Comparison of ENCODE assay signal across 10 mouse cellular contexts in the genomic region with DNA sequence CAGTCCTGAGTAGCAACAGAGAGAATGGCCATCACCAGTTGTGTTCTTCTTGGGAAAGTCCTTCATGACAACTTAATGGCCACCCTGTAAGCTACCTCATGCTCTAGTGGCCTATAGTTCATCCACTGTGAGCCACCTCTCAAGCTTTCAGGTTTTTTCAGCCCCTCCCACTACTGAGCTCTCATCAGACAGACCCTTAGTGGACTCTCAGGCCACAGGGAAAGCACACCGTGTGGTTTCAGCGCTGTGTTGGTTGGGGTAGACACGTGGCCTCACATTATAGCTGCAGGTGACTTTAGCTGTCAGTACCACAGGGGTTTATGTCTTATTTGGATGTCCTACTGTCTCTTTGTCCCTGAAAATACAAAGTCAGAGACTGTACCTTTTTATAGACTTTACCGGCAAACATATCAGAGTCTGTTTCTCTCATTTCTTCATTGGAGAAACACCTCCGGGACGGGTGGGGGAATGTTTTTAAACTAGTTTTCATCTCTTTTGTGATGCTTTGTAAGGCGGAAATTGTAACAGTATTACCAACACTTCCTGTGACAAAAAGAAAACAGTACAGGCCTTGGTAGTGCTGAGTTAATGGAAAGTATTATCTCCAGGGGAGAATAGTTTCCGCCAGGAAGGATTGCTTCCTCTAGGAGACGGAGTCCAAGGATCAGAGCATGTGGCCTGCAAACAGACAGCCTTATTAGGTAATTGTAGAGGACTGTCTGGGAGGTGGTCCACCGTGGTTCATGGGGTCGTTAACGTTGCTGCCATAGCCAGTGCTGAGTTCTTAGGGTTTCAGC. TPM values are rescaled to one million over a fixed set of nuclear protein-coding genes. Genes with fewer than 3 reads are reported as not detected.
A peak's percentile ranks its signal among the peaks of the same experiment; 100 is the strongest.
DNase-seq lines count a peak whose midpoint lies in the region; ATAC-seq and TF ChIP-seq lines count a peak whose summit lies in the region.
"Had no signal": no experiment of that assay in that cellular context is flagged by ENCODE, and none has a peak within 500 bp of the region (broad histone marks: within the 10 kb centered on the region; RNA-seq: fewer than 3 reads in every experiment).

No protein-coding gene starts in this region.

- H3K79me2 ChIP-seq in liver, adult 2 months (ENCODE audit: control insufficient read depth, insufficient read depth, low read length), result peaks cover 14% of the 10 kb centered on the region; the same call in 1 of the 2 replicates

- TF ChIP-seq CTCF in liver, adult 2 months (IDR thresholded peaks at IDR 0.05; ENCODE audit: low read depth, low read length), result no peak

- no peak overlapping the region for H3K4me3 ChIP-seq in liver, adult 2 months (ENCODE audit: insufficient read depth, low read depth, low read length)
- no peak overlapping the region for H3K4me3 ChIP-seq in heart, embryonic 10.5 days
- H3K4me3 ChIP-seq in liver, embryonic 12.5 days, result no peak overlapping the region
- H3K4me3 ChIP-seq: liver, embryonic 13.5 days; myocyte had no signal

- H3K27ac ChIP-seq in liver, adult 2 months (replicated peaks; ENCODE audit: insufficient read depth, low read depth, low read length), result peak overlapping the region; percentile 81
- H3K27ac ChIP-seq in heart, embryonic 10.5 days, result peak overlapping the region; percentile 50
- 0 out of 2 replicates have a peak overlapping the region, but pooled peaks have one; percentile 28 for H3K27ac ChIP-seq in liver, embryonic 12.5 days
- H3K27ac ChIP-seq: liver, embryonic 13.5 days had no signal

- H3K4me2 ChIP-seq in liver, embryonic 12.5 days, result no peak overlapping the region
- H3K4me2 ChIP-seq: liver, embryonic 13.5 days had no signal

- no peaks in the 10 kb centered on the region for H3K9me3 ChIP-seq in heart, embryonic 10.5 days
- H3K9me3 ChIP-seq in liver, embryonic 12.5 days (replicated peaks), result no peaks in the 10 kb centered on the region
- H3K9me3 ChIP-seq: liver, embryonic 13.5 days had no signal

- peaks cover 22% of the 10 kb centered on the region for H3K4me1 ChIP-seq in liver, adult 2 months (ENCODE audit: control insufficient read depth, insufficient read depth, low read length)
- H3K4me1 ChIP-seq in heart, embryonic 10.5 days, result peaks cover 41% of the 10 kb centered on the region
- H3K4me1 ChIP-seq in liver, embryonic 12.5 days, result peaks cover 36% of the 10 kb centered on the region

- no peak for TF ChIP-seq POLR2A in liver, adult 2 months (IDR thresholded peaks at IDR 0.05; ENCODE audit: extremely low read depth, insufficient read depth, low read length)

- no peaks in the 10 kb centered on the region for H3K27me3 ChIP-seq in liver, adult 2 months (ENCODE audit: control insufficient read depth, insufficient read depth, low read length)
- no peaks in the 10 kb centered on the region for H3K27me3 ChIP-seq in heart, embryonic 10.5 days (ENCODE audit: insufficient read depth, poor library complexity, severe bottlenecking)
- no peaks in the 10 kb centered on the region for H3K27me3 ChIP-seq in liver, embryonic 12.5 days (replicated peaks)
- H3K27me3 ChIP-seq: liver, embryonic 13.5 days had no signal

- no peak for DNase-seq in liver, adult 2 months (ENCODE audit: extremely low read depth, low read depth, low spot score)
- DNase-seq in liver, result no peak
- peak; percentile 61 for DNase-seq in T-cell, adult 2 months (ENCODE audit: low spot score)
- no peak for DNase-seq in heart, embryonic 10.5 days (ENCODE audit: low spot score)
- no peak for DNase-seq in frontal cortex, adult 2 months (ENCODE audit: extremely low spot score in 1 of 2, low spot score in 1 of 2)
- no peak for DNase-seq in layer of hippocampus, postnatal 10 days (ENCODE audit: low spot score in 2 of 2)
- DNase-seq: liver, embryonic 13.5 days; thymus, postnatal 4 days had no signal

- H3K36me3 ChIP-seq in liver, adult 2 months (ENCODE audit: control insufficient read depth, insufficient read depth, low read length), result no peaks in the 10 kb centered on the region
- H3K36me3 ChIP-seq in heart, embryonic 10.5 days, result peaks cover 3% of the 10 kb centered on the region; the same call in 1 of the 2 replicates
- H3K36me3 ChIP-seq in liver, embryonic 12.5 days, result no peaks in the 10 kb centered on the region
- H3K36me3 ChIP-seq: liver, embryonic 13.5 days had no signal

- H3K9ac ChIP-seq in liver, adult 2 months (ENCODE audit: low read depth, low read length), result no peak overlapping the region
- H3K9ac ChIP-seq in liver, embryonic 12.5 days, result no peak overlapping the region
- H3K9ac ChIP-seq: liver, embryonic 13.5 days had no signal

- ATAC-seq in liver, embryonic 12.5 days, result no peak

- WGBS in liver, adult 2 months, result 83% methylated on average over 12 of the region's 12 CpGs
- WGBS in heart, embryonic 10.5 days, result 50% methylated on average over 12 of the region's 12 CpGs
- WGBS in liver, embryonic 12.5 days (ENCODE audit: insufficient replicate concordance), result 63% methylated on average over 12 of the region's 12 CpGs

RNA-seq across cellular contexts. Expression of gene Cblb, which starts 33.5 kb away (rescaled TPM):
- 6.9 and 8.4 TPM in 2 replicates for total RNA-seq in liver, adult 2 months (2014; rRNA removed)
- polyA plus RNA-seq in liver, adult 2 months (2012; rRNA removed), result 2.3 and 2.5 TPM in 2 replicates
- polyA plus RNA-seq in heart, embryonic 10.5 days (2016; fragmentation: Nextera tagmentation; extraction: Ambion mirVana), result 15.5 and 16.1 TPM in 2 replicates
- polyA plus RNA-seq in liver, embryonic 12.5 days (2016; fragmentation: Nextera tagmentation; extraction: Ambion mirVana), result 3.4 and 3.7 TPM in 2 replicates
- 9.0 and 9.4 TPM in 2 replicates for polyA plus RNA-seq in frontal cortex, adult 2 months (2012; rRNA removed)
- total RNA-seq in layer of hippocampus, postnatal 10 days (2021), result 10 to 100 TPM; 28.0 to 31.3 TPM

Comparison
In these comparisons a context has a peak if more than half of its experiments do, and no peak if none do; other contexts are left out.
1. H3K27ac ChIP-seq: peak in every context shown above with its lines; median percentile 81 in liver, adult 2 months; 50 in heart, embryonic 10.5 days; 28 in liver, embryonic 12.5 days.